Mouse (Mus musculus): ENCODE results near the gene Cyp2f2. TPM values are rescaled to one million over a fixed set of nuclear protein-coding genes. Genes with fewer than 3 reads are reported as not detected.

Cyp2f2 gene
- polyA plus RNA-seq (2014; fragmentation: Nextera tagmentation; extraction: Ambion mirVana): 9.3 and 12.3 TPM in 2 replicates

DNA sequence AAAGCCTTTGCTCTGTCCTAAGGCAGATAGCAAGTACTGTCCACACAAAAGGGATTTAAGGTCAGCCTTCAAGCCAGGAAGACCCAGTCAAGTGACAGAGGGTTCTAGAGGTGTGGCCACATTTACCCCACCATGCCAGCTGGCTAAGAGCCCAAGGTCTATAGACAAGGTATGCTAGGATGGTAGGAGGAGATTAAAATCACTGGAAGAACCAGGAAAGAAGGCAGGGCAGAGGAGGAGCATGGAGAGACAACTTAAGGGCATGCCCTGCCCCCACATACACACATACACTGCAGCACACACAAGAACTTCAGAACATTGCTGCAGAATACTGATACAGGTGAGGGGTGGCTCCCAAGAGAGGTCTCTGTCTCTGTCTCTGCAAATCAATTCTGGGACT lies at the start of gene Cyp2f2:
Gene Cyp2f2, plus strand, starts transcription at position 234 of the 400 bp plus-strand sequence.
- no peak for DNase-seq
- no peak for ATAC-seq (ENCODE audit: insufficient read depth)
- H3K36me3 ChIP-seq (ENCODE audit: insufficient read depth): no peaks in the 10 kb centered on the region
- no peak within 1 kb of the TSS for H3K27ac ChIP-seq (ENCODE audit: low read depth)
- H3K9me3 ChIP-seq (ENCODE audit: low read depth, low read length): no peaks in the 10 kb centered on the region
- no peaks in the 10 kb centered on the region for H3K4me1 ChIP-seq (ENCODE audit: insufficient read depth)
- no peak within 1 kb of the TSS for H3K4me2 ChIP-seq
- no peaks in the 10 kb centered on the region for H3K27me3 ChIP-seq (ENCODE audit: insufficient read depth, low read length)
- no peak within 1 kb of the TSS for H3K9ac ChIP-seq
- TF ChIP-seq CTCF (IDR thresholded peaks at IDR 0.05; ENCODE audit: low read depth): no peak
- H3K4me3 ChIP-seq (ENCODE audit: low read depth, low read length): no peak within 1 kb of the TSS

DNA sequence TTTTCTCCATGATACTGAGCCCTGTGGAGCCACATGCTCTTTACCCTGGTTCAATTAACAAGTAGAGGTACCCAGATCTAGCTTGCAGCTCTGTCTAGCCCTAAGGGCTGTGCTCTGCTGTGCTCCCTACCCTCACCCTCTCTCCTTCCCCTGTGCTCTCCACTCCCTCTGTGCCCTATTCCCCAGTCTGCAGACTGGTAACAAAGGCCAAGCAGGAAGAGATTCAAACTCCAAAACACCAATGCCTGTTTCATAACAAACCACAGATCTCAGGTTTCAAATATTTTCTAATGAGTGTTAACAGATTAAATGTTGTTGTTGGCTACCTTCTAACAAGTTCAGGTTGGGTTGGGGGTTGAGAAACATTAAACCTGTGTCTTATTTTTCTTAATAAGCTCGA lies 41.1 kb upstream of the Cyp2f2 start:
- Histone ChIP-seq H3K9ac (no peak overlapping the region), H3K36me3 (ENCODE audit: insufficient read depth) (no peaks in the 10 kb centered on the region), H3K9me3 (ENCODE audit: low read depth, low read length) (no peaks in the 10 kb centered on the region), H3K4me2 (no peak overlapping the region), H3K27ac (ENCODE audit: low read depth) (no peak overlapping the region), H3K4me3 (ENCODE audit: low read depth, low read length) (no peak overlapping the region), H3K27me3 (ENCODE audit: insufficient read depth, low read length) (no peaks in the 10 kb centered on the region), H3K4me1 (ENCODE audit: insufficient read depth) (no peaks in the 10 kb centered on the region)
- DNase-seq (no peak), ATAC-seq (ENCODE audit: insufficient read depth) (no peak)
- WGBS: 73% methylated on average over 1 of the region's 1 CpGs
- TF ChIP-seq CTCF (IDR thresholded peaks at IDR 0.05; ENCODE audit: low read depth): no peak

DNA sequence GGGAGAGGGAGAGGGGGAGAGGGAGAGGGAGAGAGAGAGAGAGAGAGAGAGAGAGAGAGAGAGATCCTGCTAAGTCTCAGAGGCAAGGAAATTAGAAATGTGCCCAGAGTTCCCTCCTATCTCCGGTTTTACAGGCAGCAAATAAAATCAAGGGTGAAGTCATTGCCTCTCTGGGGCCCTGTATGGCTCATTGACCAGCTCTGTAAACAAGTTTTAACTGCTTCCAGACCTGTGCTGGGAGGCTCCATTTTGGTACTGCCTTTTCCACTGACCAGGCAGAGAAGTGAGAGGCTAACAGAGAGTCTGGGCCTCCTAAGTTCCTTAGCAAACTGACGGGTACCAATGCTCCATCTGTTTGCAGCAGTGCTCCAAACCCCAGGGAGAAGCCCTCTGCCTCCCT lies 38.1 kb upstream of the Cyp2f2 start:
- 57% methylated on average over 2 of the region's 2 CpGs for WGBS
- Histone ChIP-seq H3K27me3 (ENCODE audit: insufficient read depth, low read length) (no peaks in the 10 kb centered on the region), H3K9ac (no peak overlapping the region), H3K36me3 (ENCODE audit: insufficient read depth) (no peaks in the 10 kb centered on the region), H3K4me3 (ENCODE audit: low read depth, low read length) (no peak overlapping the region), H3K9me3 (ENCODE audit: low read depth, low read length) (no peaks in the 10 kb centered on the region), H3K4me1 (ENCODE audit: insufficient read depth) (no peaks in the 10 kb centered on the region), H3K4me2 (no peak overlapping the region), H3K27ac (ENCODE audit: low read depth) (no peak overlapping the region)
- DNase-seq (no peak), ATAC-seq (ENCODE audit: insufficient read depth) (no peak)
- TF ChIP-seq CTCF (IDR thresholded peaks at IDR 0.05; ENCODE audit: low read depth): no peak

DNA sequence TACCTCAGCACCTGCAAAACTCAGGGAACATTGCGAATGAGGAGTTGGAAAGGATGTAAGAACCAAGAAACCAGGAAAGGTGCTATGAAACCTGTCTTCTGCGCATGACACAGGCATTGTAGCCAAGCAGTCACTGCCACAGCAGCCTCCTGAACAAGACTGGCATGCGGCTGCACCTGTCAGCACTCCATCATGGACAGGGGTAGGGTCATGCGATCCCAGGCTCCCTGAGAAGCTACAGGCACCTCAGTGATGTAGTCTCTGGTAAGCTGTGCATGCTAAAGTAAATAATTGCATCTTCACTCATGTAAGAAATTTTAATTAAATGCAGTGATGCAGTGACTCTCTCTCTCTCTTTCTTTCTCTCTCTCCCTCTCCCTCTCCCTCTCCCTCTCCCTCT lies 28.7 kb upstream of the Cyp2f2 start:
- no peaks in the 10 kb centered on the region for H3K9me3 ChIP-seq (ENCODE audit: low read depth, low read length)
- H3K4me3 ChIP-seq (ENCODE audit: low read depth, low read length): no peak overlapping the region
- 69% methylated on average over 4 of the region's 4 CpGs for WGBS
- H3K9ac ChIP-seq: no peak overlapping the region
- H3K27me3 ChIP-seq (ENCODE audit: insufficient read depth, low read length): no peaks in the 10 kb centered on the region
- ATAC-seq (ENCODE audit: insufficient read depth) (no peak), DNase-seq (no peak)
- no peaks in the 10 kb centered on the region for H3K36me3 ChIP-seq (ENCODE audit: insufficient read depth)
- H3K4me2 ChIP-seq: no peak overlapping the region
- TF ChIP-seq CTCF (IDR thresholded peaks at IDR 0.05; ENCODE audit: low read depth): no peak
- no peak overlapping the region for H3K27ac ChIP-seq (ENCODE audit: low read depth)
- H3K4me1 ChIP-seq (ENCODE audit: insufficient read depth): no peaks in the 10 kb centered on the region

DNA sequence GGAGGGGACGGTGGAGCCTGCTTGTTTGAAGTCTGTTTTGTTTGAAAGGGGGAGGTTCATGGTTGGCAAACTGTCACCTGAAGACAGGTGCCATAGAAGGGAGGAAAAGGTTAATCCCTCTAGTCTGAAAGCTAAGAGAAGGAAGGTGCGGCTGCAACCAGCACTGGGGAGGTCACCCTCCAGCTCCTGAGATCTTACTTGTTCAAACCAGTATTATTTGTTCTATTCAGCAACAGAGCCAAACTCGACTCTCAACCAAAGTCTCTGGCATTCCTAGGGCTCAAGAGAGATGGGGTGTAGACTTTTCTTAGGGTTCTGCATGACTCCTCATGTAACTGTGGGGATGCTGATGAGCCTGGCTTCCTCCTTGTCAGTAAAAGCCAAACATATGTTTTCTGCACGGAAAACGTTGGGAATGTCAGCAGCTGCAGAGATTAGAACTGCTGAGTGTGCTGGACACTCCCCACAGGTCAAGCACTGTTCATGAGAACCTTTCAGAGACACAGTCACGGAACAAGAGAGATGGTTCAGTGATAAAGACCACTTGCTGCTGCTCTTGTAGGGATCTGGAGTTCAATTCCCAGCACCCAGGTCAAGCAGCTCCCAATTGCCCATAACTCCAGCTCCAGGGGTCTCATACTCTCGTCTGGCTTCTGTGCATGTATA lies 27.5 kb upstream of the Cyp2f2 start:
- Histone ChIP-seq H3K9ac (no peak overlapping the region), H3K4me2 (no peak overlapping the region), H3K36me3 (ENCODE audit: insufficient read depth) (no peaks in the 10 kb centered on the region), H3K27me3 (ENCODE audit: insufficient read depth, low read length) (no peaks in the 10 kb centered on the region), H3K9me3 (ENCODE audit: low read depth, low read length) (no peaks in the 10 kb centered on the region), H3K4me1 (ENCODE audit: insufficient read depth) (no peaks in the 10 kb centered on the region), H3K4me3 (ENCODE audit: low read depth, low read length) (no peak overlapping the region), H3K27ac (ENCODE audit: low read depth) (no peak overlapping the region)
- TF ChIP-seq CTCF (IDR thresholded peaks at IDR 0.05; ENCODE audit: low read depth): no peak
- peak; percentile 41 for ATAC-seq (ENCODE audit: insufficient read depth)
- WGBS: 23% methylated on average over 7 of the region's 7 CpGs
- DNase-seq: peak; percentile 9

DNA sequence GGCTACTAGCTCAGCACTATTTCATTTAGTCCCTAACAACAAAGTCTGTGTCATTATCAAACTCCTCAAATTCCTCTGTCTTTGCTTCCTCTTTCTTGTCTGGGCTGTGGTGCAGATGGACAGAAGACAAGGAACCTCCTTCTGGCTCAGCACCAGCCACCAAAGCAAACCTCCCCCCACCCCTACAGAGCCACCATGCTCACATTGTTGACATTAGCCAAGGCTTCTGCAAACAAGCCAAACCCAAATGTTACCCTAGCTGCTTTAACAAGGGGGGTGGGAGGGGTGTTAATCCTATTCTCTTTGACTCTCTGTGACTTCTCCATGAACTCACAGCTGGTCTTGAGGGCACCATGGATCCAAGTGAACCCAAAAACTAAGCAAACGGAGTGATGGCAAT lies 26.8 kb upstream of the Cyp2f2 start:
- 17% methylated on average over 1 of the region's 1 CpGs for WGBS
- Histone ChIP-seq H3K9me3 (ENCODE audit: low read depth, low read length) (no peaks in the 10 kb centered on the region), H3K9ac (no peak overlapping the region), H3K4me3 (ENCODE audit: low read depth, low read length) (no peak overlapping the region), H3K27me3 (ENCODE audit: insufficient read depth, low read length) (no peaks in the 10 kb centered on the region), H3K4me1 (ENCODE audit: insufficient read depth) (no peaks in the 10 kb centered on the region), H3K36me3 (ENCODE audit: insufficient read depth) (no peaks in the 10 kb centered on the region), H3K27ac (ENCODE audit: low read depth) (0 out of 2 replicates have a peak overlapping the region, but pooled peaks have one; percentile 9), H3K4me2 (no peak overlapping the region)
- ATAC-seq (ENCODE audit: insufficient read depth) (peak; percentile 60), DNase-seq (peak; percentile 9)
- TF ChIP-seq CTCF (IDR thresholded peaks at IDR 0.05; ENCODE audit: low read depth): no peak

DNA sequence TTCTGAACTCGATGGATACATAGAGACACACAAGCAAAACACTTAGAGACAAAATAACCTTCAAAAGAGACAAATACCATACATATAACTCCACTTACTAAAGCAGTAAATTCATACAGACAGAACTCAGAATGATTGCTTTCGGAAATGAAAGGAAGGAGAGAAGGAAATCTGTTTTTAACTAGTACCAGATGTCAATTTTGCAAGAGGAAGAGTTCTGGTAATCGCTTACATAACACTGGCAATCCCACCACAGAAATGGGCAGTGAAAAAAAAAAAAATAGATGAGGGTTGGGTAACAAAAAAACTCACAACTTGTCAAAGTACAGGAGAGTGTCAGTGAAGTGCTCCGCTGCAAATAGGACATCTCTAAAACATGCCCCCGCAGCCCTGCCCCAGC lies 14.8 kb upstream of the Cyp2f2 start:
- Histone ChIP-seq H3K9ac (no peak overlapping the region), H3K27me3 (ENCODE audit: insufficient read depth, low read length) (no peaks in the 10 kb centered on the region), H3K4me1 (ENCODE audit: insufficient read depth) (no peaks in the 10 kb centered on the region), H3K4me3 (ENCODE audit: low read depth, low read length) (no peak overlapping the region), H3K9me3 (ENCODE audit: low read depth, low read length) (no peaks in the 10 kb centered on the region), H3K4me2 (no peak overlapping the region), H3K36me3 (ENCODE audit: insufficient read depth) (no peaks in the 10 kb centered on the region), H3K27ac (ENCODE audit: low read depth) (no peak overlapping the region)
- WGBS: 40% methylated on average over 5 of the region's 5 CpGs
- ATAC-seq (ENCODE audit: insufficient read depth) (no peak), DNase-seq (no peak)
- TF ChIP-seq CTCF (IDR thresholded peaks at IDR 0.05; ENCODE audit: low read depth): no peak

Data from lung, embryonic 14.5 days (tissue).